Mouse (Mus musculus) layer of hippocampus, adult 2 months (tissue): ENCODE results near the gene Tubb4b. TPM values are rescaled to one million over a fixed set of nuclear protein-coding genes. Genes with fewer than 3 reads are reported as not detected.
A peak's percentile ranks its signal among the peaks of the same experiment; 100 is the strongest.

ENCODE experiments used
- DNase-seq, 2 experiments: peaks; one replicate each; pipeline ENCODE4 v3.0.0; 2022; ENCODE audit warnings: low spot score in 2 of 2
- H3K27ac ChIP-seq: fragments of 200-600 bp; 2 replicates; pipeline ENCODE4 v1.8.1; 2022
- H3K4me3 ChIP-seq: fragments of 200-600 bp; 2 replicates; pipeline ENCODE4 v1.8.1; 2022; ENCODE audit warnings: mild to moderate bottlenecking
- CTCF ChIP-seq: fragments of 200-600 bp; conservative IDR thresholded peaks from 2 replicates; pipeline ENCODE4 v1.8.1; 2022; ENCODE audit warnings: antibody characterized with exemption, mild to moderate bottlenecking, moderate library complexity
- total RNA-seq, 2 experiments: library from RNA; stranded (reverse); gene quantifications; 2 replicates each; pipeline ENCODE4 v1.2.3; 2021

Gene Tubb4b
- total RNA-seq, 2 experiments from 2014 or later = 305 to 309 TPM

DNA sequence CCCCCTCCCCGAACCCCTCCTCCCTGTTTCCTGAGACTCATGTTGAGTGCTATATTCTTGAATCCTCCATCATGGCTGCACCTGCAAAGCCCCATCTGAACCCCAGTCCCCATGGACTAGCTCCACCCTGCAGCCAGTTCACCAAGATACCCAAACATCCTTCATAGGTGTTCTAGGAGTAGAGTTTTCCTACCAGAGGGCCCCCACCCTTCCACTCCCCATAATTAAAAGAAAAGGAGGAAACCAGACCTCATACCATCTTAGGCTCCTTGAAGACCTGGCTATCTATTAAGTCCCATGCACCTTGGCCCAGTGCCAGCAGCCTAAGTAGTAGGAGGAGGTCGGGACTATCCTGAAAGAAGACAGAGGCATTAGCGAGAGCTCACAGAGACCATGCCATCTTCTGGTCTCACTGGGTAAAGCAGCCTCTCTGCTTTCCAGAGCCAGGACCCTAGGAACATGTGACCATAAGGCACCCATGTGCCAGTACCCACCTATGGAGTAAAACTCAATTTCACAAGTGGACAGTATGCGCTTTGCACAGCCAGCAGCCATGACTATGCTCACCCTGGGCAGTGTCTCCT is 20.8 kb downstream of the Tubb4b start:
- peak; percentile 57 for TF ChIP-seq CTCF
- Histone ChIP-seq H3K4me3 (no peak overlapping the region), H3K27ac (no peak overlapping the region)
- DNase-seq = no peak

DNA sequence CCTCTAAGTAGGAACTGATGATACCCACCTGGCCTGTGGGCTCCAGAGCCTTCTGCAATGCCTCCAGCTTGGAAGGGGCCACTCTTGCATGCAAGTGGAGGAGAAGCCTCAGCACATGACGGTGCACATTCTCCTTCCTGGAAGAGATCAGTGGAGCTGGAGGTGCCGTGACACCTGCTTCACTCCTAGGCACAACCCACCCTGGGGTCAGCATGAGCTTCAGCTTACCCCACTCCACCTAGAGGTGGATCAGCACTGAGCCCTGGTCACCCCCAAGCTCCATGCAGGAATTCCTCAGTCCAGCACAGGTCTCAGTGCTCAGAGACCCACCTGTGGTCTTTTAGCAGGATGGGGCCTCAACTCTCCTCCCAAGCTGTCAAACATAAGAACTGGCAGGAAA is 23.9 kb downstream of the Tubb4b start:
- H3K4me3 ChIP-seq = no peak overlapping the region
- H3K27ac ChIP-seq = no peak overlapping the region
- DNase-seq = no peak
- TF ChIP-seq CTCF = no peak

DNA sequence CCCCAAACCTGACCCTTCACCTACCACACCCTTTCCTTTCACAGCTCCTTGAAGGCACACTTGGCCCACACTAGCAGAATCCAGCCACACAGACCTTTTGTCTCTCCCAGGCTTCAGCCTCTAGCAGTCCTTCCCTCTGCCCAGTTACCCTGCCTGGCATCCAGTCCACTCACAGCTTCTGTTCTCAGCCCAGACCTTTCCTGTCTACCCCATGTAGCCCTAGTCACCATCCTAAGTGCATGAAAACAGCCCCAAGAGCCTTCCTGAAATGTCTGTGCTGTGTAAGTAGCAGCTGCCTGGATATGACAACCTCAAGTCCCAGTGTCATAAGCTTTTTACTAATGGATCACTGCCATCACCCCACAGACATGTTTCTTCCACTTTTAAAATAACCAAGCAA is 26.6 kb downstream of the Tubb4b start:
- H3K4me3 ChIP-seq = no peak overlapping the region
- peak overlapping the region; percentile 39; the same call in 1 of the 2 replicates for H3K27ac ChIP-seq
- no peak for TF ChIP-seq CTCF
- DNase-seq = no peak

DNA sequence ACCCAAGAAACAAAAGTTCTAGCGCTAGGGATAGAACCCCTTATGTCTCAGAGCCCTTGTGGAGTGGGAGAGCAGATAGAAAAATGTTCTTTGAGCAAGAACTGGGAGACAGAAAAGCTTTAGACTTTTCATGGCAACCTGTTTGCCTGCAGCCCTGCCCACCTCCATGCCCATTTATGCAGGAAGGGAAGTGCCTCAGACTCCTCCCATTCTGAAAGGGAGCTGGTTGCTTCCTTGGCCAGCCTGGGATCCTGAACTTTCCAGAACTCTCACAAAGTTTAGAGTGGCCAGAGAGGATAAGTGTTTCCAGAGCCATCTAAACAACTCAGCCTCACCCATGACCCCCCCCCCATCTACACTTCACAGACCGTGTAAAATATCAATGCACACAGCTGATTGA is 27.3 kb downstream of the Tubb4b start:
- TF ChIP-seq CTCF = no peak
- peak overlapping the region; percentile 80 for H3K27ac ChIP-seq
- DNase-seq = no peak
- no peak overlapping the region for H3K4me3 ChIP-seq

DNA sequence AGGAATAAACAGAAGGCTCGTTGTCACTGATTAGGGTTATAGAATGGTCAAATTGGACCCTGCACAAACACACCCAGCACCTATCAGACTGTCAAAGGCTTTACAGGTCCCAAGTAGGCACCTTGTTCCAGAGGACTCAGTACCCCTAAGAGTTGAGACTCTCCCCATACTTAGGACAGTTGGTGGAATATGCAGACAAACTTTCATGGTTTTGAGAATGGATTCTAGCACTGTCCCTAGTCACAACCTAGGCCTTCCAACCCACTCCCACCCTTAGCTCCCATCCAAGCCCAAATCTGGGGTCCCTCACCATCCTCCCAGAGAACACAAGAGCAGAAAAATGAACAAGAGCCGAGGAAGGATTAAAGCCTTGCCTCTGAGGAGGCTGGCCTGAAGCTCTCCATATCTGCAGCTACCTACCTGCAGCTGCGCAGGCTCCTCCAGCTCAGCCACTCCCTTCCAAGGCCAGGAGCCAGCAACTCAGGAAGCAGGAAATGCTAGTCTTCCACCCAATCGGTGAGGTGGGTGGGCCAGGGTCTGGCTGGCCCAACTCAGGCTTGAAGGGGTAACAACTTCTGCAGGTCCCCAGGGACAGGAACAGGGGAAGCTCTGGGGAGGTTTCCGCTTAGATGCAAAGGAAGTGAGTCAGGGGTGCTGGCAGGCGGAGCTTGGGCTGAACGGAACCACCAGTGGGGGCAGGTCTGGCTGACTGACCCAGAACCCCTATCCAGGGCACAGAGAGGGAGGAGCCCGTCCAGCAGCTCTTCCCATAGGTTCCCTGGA is 28.1 kb downstream of the Tubb4b start, which contains the start of gene Tor4a:
Gene Tor4a (minus strand): TSS at position 715 of the 783 bp plus-strand sequence.
- DNase-seq = no peak
- Histone ChIP-seq H3K4me3 (peak within 1 kb of the TSS; percentile 35), H3K27ac (peak within 1 kb of the TSS; percentile 80)
- TF ChIP-seq CTCF = peak; percentile 32; the same call in 1 of the 2 replicates

DNA sequence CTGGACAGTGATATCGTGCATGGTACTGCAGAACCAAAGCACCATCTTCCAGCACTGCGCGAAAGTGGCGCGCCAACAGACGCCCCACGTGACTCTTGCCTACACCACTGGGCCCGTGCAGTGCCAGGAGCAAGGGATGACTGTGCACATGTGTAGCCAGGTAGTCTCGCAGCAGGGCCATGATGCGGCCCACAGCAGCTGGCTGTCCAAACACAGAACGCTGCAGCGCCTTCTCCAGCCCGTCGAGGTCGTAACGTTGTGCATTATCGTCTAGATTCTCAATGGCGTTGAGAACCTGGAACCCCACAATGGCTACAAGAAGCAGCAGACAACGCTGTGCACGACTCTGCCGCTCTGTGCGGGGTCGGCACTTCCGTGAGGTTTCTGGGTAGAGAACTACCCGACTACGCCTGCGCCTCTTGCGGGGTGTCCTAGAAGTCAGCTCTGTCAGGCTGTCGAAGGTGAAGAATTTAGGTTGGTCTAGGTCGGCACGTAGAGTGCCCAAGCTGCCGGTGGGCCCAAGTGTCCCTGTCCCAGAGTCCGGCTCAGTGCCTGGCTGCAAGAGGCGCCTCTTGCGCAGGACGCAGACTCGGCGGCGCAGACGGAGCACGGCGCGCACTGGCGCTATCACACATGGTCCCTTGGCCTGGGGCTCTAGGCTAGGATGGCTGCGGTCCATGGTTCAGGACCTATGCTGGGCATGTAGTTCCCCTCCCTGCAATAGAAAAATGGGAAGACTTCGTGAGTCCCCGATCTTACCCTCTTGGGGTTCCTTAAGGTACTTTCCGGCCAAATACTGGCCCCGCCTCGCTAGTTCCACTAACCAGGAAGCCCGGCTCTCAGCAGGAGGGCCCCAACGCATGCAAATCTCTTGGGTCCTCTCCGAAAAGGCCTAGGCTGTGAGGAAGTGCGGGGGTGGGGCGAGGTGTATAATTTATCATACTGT is 29.0 kb downstream of the Tubb4b start:
- Histone ChIP-seq H3K4me3 (peak overlapping the region; percentile 35), H3K27ac (peak overlapping the region; percentile 80; the same call in 1 of the 2 replicates)
- DNase-seq = no peak
- TF ChIP-seq CTCF = no peak

DNA sequence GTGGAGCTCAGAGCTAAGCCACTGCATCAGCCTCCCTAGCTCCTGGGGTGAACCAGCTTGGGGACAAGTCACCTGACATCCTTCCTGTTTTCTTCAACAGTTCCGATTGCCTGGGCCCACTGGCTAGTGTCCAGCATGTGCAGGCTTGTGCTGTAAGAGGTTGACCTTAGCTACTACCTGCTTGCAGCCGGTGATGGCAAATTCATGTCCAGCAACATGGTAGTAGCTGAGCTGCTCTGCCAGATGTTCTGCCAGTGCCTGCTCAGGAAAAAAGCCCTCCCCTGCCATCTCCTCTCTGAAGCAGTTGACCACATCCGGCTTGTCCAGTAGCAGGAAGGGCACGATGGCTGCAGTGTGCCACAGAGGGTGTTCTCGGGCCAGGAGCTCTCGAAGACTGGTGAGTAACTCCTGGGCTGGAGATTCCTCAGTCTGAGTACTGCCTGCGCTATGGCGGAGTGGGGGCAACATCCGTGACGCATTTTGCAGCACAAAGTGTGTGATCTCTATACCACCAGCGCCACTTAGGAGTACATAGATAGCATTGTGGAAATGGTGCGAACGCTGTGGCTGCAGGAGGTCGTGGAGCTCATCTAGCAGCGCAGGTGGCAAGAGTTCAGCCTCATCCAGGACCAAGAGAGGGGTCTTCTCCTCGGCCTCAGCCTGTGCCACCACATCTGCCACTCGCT is 29.9 kb downstream of the Tubb4b start:
- no peak for DNase-seq
- H3K4me3 ChIP-seq = no peak overlapping the region
- no peak for TF ChIP-seq CTCF
- H3K27ac ChIP-seq = 0 out of 2 replicates have a peak overlapping the region, but pooled peaks have one; percentile 39

DNA sequence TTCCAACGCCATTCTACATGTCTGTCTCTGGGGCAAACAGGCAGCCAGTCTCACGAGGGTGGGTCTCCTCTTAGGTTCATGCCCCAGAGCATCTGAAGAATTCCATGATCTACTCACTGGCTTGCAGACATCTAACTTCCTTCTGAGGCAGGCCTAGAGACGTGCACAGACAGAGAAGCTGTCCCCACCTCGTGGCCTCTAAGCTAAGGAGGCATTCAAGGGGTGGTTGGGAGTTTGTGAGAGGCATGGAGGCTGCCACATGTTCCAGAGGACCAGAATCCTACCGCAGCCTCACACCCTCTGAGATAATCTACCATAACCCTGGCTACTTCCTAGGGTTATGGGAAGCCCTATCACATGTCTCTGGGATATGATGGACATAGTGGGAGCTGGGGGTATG is 30.5 kb downstream of the Tubb4b start:
- TF ChIP-seq CTCF = no peak
- Histone ChIP-seq H3K4me3 (no peak overlapping the region), H3K27ac (peak overlapping the region; percentile 39; the same call in 1 of the 2 replicates)
- DNase-seq = no peak

DNA sequence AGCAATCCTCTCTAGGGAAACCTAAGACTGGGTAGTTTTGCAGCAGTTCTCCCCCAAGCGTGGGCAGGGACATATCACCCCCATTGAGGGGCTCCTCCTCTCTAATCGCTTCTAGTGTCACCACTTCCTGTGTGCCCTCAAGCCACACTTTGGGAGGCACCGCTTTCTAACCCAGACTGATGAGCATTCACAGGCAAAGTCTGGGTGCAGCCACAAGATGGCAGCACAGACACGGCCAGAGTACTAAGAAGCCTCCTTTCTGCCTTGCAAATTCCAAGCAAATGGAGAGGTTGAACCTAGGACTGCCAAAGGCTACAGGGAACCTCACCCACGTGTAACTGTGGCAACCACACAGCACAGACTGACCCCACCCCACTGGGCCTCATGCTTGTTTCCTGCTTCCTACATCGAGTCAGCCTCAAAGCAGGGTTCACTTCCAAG is 31.2 kb downstream of the Tubb4b start:
- H3K27ac ChIP-seq = peak overlapping the region; percentile 39; the same call in 1 of the 2 replicates
- DNase-seq = peak; percentile 76 to 82
- peak; percentile 91 for TF ChIP-seq CTCF
- H3K4me3 ChIP-seq = no peak overlapping the region

GRCm38 (mm10) chr2:25187841-25188240 is 36.7 kb downstream of the Tubb4b start:
- H3K27ac ChIP-seq = no peak overlapping the region
- H3K4me3 ChIP-seq = no peak overlapping the region
- DNase-seq = no peak
- no peak for TF ChIP-seq CTCF

- TF ChIP-seq CTCF = no peak
- Histone ChIP-seq H3K4me3 (no peak overlapping the region), H3K27ac (no peak overlapping the region; the same call in 1 of the 2 replicates)
These were observed 37.9 kb downstream of the Tubb4b start for GRCm38 (mm10) chr2:25186575-25186930.

More at GRCm38 (mm10) chr2:25186575-25186930, 37.9 kb downstream of the Tubb4b start:
- no peak for DNase-seq
